Mouse (Mus musculus) MEL-GATA-1-ER (cell line): ENCODE results near the gene Sox10.
A peak's percentile ranks its signal among the peaks of the same experiment; 100 is the strongest.

Source experiments
- DNase-seq: peaks from one replicate; pipeline ENCODE4 v3.0.0-alpha.2; 2012; ENCODE audit warnings: low read depth; ENCODE audit errors: extremely low read depth

The Sox10 gene

DNA sequence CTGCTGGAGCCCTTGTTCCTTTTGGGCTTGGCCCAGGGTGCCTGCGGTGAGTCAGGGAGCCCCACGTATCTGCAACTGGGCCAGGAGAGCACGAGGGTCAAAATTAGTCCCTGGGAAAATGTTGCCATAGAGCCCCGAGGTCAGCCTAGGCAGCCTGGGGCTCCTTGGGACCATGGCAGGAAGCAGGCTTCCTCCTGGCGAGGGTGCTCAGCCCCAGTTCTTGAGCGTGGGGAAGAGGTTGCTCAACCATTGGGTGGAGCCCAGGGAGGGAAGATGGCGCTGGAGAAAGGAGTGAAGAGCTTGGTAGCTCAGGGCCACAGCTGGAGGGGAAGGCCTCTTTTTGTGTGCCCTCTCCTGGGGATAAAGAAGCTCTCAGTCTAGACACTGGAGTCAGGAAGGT, 2.7 kb downstream of the Sox10 start:
- no peak for DNase-seq

DNA sequence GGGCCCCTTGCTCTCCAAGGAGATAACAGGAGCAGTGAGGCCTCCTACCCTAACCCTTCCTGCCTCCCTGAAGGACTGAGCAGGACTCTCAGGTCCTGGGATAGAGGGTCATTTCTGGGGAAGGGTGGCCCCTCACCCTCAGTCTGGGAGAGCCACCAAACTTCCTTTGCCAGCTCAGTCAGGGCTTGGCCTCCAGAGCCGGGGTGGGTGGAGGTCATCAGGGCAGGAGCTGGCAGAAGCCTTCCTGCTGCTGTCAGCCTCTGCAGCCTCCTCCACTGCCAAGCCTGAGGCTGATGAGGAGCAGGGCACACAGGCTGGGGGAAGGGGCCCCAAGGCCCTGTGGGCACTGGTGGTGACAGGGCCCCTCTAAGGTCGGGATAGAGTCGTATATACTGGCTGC, 9.5 kb downstream of the Sox10 start:
- DNase-seq: no peak

DNA sequence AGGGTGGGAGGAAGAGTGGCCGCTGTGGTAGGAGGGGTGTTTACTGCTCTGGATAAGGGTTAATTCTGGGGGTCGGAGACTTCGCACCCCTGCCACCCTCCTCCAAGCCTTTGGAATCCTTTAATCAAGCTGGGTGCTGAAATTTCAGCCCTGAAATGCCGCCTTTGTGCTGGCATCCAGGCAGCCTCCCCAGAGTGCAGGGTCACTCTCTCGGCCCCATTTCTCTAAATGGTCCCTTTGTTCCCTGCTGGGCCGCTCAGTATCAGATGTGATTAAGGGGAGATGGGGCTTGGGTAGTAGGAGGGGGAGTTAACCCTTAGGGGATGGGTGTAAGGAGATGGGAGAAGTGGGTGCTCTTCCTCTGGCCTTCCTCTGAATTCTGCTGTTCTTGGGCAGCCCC, 12.3 kb downstream of the Sox10 start:
- DNase-seq: no peak

DNA sequence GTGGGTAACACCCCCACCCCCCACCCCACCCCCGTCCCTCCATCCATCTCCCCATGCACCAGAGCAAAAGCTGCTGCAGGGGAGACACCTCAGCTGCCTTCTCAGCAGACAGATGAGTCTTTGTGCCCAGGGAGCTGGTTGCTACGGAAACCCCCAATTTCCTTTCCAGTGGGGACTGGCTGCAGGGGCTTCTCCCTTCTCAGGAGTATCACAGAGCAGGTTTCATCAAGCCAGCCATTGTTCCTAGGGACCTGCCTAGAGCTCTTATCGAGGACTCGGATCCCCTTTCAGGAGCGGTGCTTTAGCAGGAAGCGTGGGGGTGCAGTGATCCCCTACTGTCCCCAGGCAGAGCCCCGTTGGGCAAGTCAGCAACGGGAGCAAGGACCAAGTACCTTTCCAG, 13.2 kb downstream of the Sox10 start:
- no peak for DNase-seq

DNA sequence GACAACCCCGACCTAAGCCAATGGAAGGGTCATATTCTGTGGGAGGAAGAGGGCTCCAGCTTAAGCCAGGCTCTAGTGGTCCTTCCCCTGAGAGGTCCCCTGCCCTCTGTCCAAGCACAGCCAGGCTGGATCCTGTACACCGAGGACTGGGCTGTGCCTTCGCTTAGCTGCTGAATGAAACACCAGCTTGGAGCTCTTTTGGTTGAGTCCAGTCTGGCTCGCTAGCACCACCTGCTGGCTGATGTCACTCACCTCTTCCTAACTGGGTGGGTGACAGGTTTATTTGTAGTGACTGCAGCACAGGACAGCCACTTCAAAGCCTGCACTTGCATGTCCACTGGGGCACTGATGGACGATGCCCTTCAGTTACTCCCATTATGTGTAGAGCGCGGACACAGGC, 16.5 kb downstream of the Sox10 start:
- peak; percentile 35 for DNase-seq

DNA sequence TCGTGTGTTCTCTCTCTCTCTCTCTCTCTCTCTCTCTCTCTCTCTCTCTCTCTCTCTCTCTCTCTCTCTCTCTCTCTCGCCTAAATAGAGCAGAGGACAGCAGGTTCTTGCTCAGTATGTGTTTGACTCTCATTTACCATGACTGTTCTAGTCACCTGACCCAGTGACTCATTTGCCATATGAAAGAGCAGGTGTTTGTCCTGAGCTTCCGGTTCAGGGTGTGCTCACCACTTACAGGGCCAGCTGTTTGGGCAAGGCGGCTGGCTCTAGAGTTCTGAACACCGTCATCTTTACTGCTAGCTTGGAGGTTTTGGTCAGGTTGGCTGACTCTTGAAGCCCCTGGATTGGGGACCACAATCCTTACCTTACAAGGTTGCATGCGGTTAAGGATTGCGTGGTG, 19.5 kb downstream of the Sox10 start:
- no peak for DNase-seq

DNA sequence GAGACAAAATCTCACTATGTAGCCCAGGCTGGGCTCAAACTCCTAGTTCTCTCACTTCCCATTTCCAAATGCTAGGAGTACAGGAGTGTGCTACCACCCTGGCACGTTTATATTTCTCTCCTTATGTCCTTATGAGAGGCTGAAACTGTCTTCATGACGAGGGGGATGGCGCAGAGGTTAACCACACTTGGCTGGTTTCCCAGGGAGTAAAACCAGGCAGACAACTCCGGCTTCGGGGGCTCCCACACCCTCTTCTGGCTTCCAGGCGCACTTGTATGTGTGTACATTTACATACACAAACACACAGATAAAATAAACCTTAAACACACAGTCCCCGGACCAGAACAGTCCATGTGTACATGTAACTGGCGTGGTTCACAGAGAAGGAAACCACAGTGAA, 21.0 kb downstream of the Sox10 start:
- peak; percentile 15 for DNase-seq

DNA sequence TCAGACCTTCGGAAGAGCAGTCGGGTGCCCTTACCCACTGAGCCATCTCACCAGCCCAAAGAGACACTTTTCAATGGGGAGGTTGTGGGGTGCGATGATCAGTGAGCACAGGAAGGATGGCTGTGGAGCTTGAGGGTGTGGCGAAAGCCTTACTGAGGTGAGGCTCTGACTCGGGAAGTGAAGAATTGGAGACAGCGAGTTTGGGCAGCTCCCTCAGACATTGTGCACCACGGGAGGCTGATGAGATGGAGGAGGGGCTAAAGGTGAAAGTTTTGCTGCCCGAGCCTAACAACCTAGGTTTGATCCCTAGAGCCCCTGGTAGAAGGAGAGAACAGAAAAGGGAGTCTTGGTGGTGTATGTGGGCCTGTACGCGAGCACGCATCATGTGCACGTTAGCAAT, 21.7 kb downstream of the Sox10 start:
- no peak for DNase-seq

DNA sequence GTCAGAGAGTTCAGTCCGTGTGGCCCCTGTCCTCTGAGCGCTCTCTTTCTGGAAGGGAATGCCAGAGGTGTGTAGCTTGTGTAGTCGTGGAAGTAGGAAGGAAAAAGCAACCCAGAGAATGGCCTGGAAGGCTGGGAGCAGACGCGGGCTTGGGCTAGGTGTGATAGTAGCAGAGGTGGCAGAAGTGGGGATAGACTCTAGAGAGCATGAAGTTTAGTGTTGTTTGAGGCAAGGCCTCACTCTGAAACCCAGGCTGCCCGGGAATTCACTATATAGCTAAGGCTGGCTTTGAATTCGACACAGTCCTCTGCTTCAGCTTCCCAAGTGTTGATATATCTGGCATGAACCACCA, 23.5 kb downstream of the Sox10 start:
- DNase-seq: peak; percentile 13

DNA sequence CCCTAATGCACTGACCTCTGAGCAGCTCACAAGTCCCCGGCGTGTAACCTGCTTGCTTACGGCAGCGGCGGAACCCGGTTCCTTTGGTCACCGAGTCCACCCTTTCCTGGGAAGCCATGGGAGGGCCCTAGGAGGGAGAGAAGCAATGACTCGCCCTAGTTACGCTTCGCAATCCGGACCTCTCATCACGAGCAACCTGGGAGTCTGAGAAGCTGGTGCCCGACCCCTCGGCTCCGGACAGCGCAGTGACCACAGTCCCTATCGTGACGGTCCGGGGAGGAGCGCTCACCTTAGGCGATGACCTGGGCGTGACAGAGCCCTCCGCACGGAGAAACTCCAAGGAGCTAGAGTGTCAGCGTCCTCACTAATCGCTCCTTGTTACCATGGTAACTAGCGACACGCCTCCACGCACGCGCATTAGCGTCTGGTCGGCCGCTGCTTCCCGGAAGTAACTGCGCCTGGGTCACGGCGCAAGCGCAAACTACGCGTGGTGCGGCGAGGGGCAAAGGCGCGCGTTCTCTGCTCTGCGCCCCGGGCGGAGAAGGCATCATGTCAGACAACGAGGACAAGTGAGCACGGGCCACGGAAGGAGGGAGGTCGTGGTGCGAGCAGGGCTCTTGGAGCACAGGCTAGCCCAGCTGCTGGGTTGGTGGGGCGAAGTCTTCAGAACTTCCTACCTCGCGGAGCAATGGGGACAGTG, 24.0 kb downstream of the Sox10 start, which contains the start of the genes Polr2f and 1700088E04Rik:
TSS of gene Polr2f (plus strand) at position 144 of the 700 bp plus-strand sequence.
TSS of gene 1700088E04Rik (minus strand) at position 388 of the 700 bp plus-strand sequence.
- peak; percentile 77 for DNase-seq

DNA sequence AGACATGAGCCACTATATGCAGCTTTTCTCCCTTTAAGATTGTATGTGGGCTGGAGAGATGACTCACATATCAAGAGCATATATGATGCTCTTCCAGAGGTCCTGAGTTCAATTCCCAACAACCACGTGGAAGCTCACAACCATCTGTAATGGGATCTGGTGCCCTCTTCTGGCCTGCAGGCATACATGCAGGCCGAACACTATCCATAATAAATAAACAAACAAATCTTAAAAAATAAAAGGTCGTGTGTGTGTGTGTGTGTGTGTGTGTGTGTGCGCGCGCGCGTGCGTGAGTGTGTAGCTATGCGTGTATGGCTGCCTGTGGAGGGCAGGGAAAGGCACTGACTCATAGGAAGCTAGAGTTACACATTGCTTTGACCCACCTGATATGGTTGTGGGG, 25.4 kb downstream of the Sox10 start:
- no peak for DNase-seq

DNA sequence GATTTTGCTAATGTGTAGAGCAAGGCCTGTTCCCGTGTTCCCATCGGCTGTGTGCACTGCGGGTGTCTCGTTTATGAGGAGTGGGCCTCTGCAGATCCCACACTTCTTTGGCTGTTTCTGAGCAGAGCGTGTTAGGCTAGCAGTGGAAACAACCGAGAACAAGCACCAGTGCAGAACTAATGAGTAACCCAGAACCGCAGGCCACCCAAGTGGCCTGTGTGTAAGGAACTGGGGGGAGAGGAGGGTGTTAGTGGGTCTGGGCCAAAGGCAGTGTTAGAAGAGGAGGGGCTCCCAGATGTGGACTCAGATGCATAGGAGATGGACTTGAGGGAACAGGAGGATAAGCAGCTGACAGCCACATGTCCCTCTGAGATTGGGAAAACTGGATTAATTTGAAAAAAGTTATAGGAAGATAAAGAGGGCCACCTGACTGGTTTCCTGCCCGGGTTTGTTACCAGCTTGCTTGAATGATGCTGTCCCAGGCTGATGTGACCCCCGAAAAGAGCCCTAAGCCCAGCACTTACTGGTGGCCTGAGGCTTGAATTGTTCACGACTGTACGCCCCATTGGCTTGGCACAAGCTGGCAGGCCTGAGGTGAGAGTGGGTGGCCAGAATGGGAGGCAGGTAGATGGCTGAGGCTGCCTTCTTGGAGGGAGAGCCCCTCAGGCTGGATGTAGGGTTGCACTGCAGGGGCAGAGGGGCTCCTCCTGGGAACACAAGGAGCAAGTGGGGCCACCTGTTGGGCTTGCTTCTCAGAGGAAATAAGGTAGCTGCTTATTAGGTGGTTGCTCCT, 29.1 kb downstream of the Sox10 start:
- DNase-seq: no peak

DNA sequence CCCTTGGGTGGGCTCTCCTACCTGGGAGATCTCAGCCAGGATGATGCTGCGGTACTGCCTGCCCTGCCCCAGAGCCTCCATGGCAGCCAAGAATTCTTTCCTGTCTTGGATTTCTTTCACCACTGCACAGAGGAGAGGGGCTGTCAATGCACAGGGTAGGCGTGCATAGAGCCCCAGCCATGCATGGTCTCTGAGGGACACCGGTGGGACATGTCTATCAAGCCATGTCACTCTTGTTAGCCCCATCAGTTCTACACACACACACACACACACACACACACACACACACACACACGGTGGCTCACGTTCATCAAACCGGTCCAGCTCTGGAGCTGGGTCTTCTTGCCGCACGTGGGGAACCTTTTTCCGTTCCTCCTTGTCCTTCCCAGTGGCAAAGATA, 29.7 kb downstream of the Sox10 start:
- DNase-seq: no peak

DNA sequence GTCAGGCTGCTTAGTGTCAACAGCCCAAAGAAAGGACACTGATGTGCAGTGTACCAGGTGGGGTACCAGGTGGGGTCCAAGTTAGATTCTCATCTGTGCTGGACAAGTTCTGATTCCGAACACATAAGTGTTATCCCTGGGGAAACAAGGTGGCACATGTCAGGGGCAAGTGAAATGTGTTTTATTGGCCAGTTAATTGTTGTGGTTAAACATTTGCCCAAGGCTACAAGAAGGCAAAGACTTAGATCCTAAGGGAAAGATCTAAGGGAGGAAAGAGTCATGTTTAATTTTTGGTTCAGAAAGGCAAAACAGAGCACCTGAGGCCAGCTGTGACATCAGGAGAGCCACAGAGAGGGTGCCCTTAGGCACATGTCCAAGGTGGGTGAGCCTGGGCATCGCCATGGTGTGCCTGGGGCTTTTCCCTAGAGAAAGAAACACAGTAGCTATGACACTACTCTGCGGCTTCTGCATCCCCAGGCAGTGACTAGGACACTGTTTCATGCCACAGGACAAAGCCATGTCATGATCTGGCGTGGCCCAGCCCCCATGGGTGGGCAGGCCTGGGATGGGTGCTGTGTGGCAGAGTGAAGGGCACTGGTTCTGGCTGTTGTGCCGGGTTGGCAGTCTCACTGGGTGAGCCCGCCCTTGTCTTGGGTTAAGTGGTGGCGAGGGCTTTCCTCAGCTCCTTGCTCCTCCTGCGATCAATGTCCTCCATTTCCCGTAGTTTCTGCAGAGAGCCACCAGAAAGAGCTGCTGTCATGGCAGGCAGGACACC, 30.4 kb downstream of the Sox10 start:
- no peak for DNase-seq

DNA sequence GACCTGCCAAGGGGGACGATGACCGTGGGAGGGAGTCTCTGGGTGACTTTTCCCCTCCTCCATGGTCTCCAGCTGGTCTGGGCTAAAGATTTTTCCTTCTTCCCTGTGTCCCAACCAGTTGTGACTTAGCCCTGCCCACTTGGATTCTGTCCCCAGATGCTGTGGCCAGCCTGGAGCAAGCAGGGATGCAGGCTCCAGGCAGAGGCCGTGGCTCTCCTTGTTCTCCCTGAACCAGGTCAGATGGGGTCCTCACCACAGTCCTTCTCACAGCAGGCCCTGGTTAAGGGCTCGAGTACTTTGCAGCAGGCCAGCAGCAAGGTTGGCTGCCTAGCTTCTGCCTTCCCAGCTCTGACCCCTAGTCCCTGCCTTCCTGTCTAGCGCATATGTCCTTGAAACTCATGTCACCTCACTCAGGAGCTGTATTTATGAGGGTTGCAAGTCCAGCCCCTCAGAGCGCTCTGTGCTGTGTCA, 31.8 kb downstream of the Sox10 start:
- DNase-seq: no peak

DNA sequence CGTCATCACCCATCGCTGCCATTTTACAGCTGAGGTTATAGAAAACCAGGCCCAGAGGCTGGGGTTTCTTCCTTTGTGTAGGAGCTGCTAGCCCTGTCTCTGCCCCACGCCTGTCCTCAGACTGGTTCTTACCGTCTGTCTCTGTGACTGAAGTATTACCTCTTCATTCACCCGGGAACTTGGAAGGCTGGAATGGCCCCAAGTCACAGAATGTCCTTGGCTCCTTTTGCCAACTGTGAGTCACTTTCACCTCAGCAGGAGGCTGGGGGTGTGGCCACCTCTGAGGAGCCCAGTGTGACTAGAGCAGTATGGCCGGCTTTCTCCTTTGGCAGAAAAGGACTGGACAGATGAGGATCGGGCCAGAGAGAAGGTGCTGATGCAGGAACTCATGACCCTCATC, 33.6 kb downstream of the Sox10 start:
- DNase-seq: no peak

DNA sequence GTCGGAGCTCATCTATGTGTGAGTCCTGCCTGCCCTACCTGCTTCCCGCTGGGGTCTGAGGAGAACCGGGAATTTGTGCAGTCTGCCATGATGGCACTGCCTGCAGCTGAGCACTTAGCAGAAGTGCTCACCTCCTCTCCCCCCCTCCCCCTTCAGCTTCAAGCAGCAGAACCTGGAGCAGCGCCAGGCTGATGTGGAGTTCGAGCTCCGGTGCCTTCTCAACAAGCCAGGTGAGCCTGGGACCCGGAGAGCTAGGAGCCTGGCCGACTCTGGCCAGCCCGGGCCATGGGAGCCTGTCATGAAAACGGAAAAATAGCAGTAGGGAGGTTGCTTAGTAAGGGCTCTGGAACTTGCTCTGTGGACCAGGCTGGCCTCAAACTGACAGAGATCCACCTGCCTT, 34.3 kb downstream of the Sox10 start:
- no peak for DNase-seq

DNA sequence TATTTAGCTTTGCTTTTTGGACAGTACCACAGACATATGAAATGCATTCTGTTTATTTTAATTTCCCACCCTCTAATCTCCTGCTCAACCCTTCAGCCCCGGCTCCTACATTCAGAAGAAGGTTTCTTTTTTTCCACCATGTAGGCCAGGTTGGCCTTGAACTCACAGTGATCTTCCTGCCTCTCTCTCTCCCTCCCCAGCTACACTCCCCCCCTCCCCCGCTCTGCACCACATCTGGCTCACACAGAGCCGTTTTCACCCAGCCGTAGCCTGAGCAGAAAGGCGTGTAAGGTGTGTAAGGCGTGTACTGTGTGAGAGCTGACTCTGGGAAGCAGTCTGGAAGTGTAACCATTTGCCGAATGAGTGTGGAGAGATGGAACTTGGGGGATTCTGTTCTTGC, 35.7 kb downstream of the Sox10 start:
- DNase-seq: no peak

DNA sequence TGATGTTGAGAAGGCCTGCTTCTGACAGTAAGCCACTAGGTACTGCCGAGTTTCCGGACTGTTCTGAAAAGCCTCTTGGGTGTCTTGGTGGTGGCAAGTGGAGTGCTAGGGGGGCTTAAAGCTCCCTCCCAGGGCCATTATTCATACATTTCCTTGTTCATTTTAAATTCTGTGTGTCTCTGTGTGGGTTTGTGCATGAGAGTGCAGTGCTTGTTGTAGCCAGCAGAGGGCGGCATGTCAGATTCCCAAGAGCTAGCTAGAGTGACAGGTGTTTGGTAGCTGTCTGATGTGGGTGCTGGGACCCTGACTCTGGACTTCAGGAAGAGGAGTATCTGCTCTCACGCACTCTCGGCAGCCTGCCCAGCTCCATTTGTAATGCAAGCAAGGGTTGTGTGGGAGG, 36.8 kb downstream of the Sox10 start:
- DNase-seq: no peak

DNA sequence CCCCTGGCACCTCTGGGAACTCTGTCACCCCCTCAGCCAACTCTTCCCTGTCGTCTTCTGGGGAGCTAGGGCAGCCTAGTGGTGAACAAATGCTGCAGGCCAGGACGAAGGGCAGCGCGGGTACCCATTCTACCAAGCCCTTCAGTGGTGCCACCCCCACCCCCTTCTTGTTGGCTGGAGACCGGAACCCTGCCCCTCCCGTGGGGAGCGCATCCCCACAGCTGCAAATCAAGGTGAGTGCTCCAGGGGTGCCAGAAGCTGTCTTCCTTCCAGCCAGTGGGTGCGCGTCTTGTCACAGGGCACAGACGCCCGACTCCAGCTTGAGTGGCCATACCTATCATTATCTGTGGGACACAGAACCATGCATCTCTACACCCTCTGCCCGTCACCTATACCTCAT, 37.9 kb downstream of the Sox10 start:
- DNase-seq: no peak

DNA sequence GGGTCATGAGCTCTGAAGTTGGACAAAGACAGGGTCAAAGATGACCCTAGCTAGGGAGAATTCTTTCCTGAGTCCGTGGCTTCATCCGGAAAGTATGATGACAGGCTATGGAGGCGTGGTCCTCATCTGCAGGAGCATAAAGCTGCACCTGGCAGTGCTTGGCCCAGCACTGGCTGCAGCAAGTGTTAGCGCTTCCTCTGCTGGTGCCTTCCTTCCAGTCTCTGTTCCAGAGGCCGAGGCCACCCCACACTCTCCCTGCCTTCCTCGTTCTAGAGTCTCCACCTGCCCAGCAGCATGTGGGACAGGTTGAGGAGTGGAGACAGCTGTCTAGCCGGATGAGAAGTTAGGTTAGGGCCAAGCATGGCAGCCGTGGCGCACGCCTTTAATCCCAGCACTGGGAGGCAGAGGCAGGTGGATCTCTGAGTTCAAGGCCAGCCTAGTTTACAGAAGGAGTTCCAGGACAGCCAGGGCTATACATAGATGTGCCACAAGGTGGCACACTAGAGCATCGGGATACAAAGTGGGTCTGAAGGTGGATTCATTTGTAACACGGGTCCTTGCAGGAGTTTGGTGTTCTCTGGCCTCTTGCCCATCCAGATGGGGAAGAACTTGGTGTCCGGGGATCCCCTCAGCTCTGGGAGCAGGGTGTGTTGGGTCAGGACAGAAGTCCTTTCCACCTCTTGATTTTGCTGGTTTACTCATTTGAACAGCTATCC, 38.7 kb downstream of the Sox10 start:
- DNase-seq: no peak
